Mouse (Mus musculus) lung, postnatal 25 days (tissue): ENCODE results near the gene Pgm1.

ENCODE experiments used
- DNase-seq: peaks from one replicate; pipeline ENCODE4 v3.0.0; 2022; ENCODE audit warnings: low spot score

The Pgm1 gene

GRCm38 (mm10) chr4:99929149-99929612 lies at the start of gene Pgm1:
Pgm1 (plus strand) TSS chr4:99929414.
- peak; percentile 91 for DNase-seq

- peak; percentile 10 for DNase-seq
Observed at GRCm38 (mm10) chr4:99881882-99882281, 47.3 kb upstream of the Pgm1 start.

GRCm38 (mm10) chr4:99882405-99882804 lies 46.8 kb upstream of the Pgm1 start:
- no peak for DNase-seq

GRCm38 (mm10) chr4:99913894-99914451 lies 15.2 kb upstream of the Pgm1 start:
- no peak for DNase-seq

DNA sequence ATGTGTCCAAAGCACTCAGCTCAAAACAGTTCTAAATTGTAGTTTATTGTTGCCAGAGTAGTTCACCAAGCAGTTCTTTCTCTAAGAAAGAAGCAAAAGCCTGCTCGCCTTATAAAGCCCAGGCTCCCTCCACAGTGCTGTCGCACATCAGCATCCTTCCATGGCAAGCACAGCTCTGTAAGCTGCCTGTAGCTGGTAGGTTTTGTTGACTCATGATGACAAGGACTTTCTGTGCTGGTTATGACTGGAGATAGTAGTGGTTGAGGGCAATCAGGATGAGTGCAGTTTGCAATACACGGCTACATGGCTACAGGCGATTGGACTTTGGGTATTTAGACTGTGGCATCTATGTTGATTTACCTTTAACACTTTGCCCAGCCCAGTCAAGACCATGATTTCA lies 2.8 kb upstream of the Pgm1 start:
- no peak for DNase-seq

GRCm38 (mm10) chr4:99928521-99928920 lies 693 bp upstream of the Pgm1 start:
- no peak for DNase-seq

- peak; percentile 57 for DNase-seq
Observed at GRCm38 (mm10) chr4:99929613-99930517, 651 bp downstream of the Pgm1 start, which contains the start of gene Itgb3bp. Itgb3bp (minus strand) TSS chr4:99929813.

- DNase-seq, result peak; percentile 43
Observed at GRCm38 (mm10) chr4:99930518-99931239, 1.5 kb downstream of the Pgm1 start.

DNA sequence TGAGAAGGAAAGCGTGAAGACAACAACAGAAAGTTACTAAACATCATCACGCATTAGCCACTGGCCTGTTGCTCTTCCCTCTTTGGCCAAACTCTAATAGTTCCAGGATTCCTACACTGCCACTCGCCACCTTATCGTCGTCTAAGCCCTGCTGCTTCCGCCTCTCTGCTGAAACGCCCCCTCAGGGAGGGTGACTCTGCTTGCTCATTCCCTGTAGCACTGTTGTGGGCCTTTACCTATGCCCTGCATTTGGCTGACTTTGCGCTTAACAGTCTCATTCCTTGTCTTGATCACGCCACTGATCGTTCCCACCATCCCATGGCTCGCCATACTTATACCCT lies 2.0 kb downstream of the Pgm1 start:
- no peak for DNase-seq

DNA sequence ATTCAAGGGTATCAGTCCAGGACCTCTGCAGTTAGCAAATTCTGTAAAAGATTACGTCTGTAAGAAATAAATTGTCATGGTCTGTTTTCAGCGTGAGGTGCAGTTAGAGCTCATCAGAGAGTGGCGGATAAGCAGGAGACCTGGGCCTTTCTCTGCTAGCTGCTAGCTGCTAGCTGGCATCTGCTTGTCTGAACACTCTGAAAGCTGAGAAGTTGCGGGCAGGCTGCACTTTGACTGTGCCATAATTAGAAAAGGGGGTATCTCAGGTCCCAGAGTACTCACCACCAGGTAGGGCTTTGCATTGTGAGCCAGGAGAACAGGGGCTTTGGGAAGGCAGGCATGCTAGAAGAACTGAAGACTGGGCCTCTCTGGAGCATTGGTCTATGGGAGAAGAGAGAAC lies 2.6 kb downstream of the Pgm1 start:
- no peak for DNase-seq

GRCm38 (mm10) chr4:99934859-99935258 lies 5.6 kb downstream of the Pgm1 start:
- DNase-seq, result no peak

DNA sequence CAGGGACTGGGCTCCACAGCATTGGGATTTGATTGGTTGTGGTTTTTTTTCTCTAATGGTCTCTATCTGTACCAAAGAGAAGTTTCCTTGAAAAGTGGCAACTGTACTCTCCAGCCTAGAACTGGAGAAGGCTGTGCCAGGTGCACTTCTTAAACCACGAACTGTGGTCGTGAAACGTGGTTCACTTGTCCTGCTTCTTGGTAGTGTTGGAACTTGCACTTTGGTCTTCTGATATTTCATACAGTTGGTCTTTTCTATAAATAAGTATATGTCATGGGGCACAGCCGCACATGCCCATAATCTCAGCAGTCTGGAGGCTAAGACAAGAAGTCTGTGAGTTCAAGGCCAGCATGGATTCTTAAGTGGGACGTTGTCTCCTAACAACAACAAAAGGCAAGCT lies 7.1 kb downstream of the Pgm1 start:
- no peak for DNase-seq

DNA sequence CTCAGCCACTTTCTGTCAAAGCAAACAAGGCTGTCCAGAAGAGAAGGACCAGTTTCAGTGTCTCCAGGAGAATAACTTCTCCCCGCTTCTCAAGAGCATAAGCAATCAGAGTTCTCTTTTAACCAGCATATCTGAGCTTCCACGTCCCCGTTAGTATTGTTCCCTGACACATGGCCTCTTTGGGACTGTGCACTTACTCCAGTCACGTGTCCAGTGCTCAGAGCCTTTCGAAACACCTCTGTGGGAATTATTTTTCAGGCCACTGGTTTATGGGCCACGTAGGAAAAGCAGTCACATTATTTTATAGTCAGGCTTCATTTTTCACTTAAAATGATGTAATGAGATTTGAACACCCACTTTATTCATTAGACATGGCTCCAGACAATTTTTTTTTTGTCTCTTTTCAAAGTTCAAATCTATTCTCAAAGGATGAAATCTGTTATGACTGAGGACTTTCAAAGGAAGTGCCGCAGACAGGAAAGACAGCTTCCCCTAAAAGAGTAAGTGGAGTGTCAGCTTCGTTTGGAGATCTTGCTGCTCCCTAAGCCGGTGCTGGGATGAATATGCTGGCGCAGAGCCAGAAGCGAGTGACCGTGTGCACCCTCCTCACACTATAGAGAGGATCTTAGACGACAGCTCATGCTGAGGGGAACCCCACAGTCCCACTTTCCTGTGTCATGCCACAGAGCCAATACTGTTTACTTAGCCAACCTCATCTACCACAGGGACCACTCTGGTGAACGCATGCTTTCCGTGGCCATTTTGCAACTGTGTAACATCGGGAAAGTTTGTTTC lies 10.7 kb downstream of the Pgm1 start:
- peak; percentile 50 for DNase-seq

DNA sequence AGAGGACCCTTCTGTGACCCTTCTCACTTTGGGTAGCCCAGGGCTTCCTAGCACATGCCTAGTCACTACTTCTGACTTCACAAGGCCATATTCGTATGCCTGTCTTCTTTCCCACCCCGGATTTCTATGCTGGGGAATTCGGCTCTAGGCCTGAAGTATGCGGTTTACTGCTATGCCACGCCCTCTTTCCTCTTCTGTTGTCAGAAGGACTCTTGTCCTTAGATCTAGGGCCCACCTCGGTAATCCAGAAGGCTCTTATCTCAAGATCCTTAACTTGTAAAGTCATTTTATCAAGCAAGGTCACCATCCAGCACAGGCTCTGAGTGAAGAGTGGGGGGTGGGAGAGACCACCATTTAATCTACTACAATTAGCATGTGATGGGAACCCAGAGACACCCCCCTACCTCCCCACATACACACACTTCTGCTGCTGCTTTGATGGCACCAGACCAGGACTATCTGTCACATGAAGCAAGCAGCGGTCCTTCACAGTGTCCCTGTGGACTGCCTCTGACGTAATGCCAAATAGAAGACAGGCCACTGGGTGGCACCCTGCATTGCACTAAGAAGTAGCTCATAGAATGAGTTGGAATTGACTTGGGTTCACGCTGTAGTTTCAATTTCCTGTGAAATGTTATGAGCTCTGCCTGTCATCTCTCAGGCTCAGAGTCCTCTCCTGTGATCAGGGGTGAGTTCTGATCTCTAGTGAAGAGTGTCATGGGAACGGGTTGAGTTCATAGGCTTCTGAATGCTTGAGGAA lies 12.6 kb downstream of the Pgm1 start:
- DNase-seq, result peak; percentile 50

DNA sequence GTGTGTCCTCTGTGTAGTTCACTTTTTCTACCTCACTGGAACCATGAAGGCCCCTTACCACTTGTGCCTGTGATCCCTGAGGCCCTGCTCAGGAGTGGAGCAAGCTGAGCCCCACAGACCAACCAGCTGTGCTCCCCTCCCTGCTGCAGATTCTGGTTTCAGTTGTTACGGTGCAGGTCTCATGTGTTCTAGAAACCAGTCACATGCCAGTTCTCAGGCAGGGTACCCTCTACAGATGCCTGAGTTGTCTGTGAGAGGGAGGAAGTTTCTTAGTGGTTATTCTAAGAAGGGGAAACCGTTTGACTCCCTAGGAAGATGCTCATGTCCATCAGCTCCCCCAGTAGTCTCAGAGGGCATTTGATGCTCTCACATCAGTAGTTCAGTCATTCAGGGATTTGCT lies 15.4 kb downstream of the Pgm1 start:
- DNase-seq, result no peak

GRCm38 (mm10) chr4:99945011-99945410 lies 15.8 kb downstream of the Pgm1 start:
- no peak for DNase-seq

- DNase-seq, result no peak
Observed at GRCm38 (mm10) chr4:99946516-99946915, 17.3 kb downstream of the Pgm1 start.

- DNase-seq, result no peak
Observed at GRCm38 (mm10) chr4:99947192-99947591, 18.0 kb downstream of the Pgm1 start.

DNA sequence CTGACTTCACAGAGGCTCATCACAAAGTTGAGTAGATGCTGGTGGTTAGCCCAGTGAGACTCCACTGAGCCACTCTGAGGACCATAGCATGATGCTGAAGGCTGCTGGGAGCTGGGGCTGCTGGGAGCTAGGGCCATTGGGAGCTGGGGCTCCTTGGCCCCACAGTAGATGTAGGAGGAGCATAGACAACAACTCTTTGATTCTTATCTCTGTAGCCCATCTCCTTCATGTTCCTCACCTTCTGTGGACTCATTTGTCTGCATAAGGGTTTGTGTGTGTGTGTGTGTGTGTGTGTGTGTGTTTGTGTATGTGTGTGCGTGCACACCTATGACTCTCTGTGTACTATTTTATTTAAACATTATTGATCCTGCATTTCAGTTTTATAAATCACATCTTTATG lies 18.7 kb downstream of the Pgm1 start:
- no peak for DNase-seq

- no peak for DNase-seq
Observed at GRCm38 (mm10) chr4:99953904-99954303, 24.7 kb downstream of the Pgm1 start.

DNA sequence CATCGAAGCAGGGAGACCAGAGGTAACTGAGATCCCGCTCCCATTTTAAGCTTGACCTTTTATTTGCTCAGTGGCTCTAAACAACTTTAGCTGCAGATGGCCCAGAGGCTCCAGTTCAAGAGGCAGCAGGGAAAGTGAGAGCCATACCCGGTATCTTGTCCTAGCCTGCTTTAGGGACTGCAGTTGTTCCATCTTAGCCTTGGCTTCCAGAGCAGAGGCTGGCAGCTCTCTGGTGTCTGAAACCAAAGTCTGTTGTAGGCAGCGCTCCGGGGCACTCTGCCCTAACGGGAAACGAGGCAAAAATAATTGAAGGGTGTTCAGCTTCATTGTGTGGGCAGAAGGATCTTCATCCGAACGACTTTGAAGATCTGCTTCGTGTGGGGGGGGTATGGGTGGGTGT lies 26.2 kb downstream of the Pgm1 start:
- no peak for DNase-seq
